Mouse (Mus musculus) ES-E14 (cell line): ENCODE data around the gene Lgi1.

Experiments used
- CHD2 ChIP-seq: IDR thresholded peaks from 2 replicates; pipeline ENCODE4 v1.6.1; 2014; ENCODE audit warnings: mild to moderate bottlenecking, low read depth, low read length, inconsistent platforms
- HCFC1 ChIP-seq: IDR thresholded peaks from 2 replicates; pipeline ENCODE4 v1.6.1; 2012; ENCODE audit warnings: low read length, inconsistent platforms, borderline replicate concordance; ENCODE audit not compliant: insufficient read depth
- MAFK ChIP-seq: IDR thresholded peaks from 2 replicates; pipeline ENCODE4 v1.6.1; 2014; ENCODE audit warnings: mild to moderate bottlenecking, low read depth, low read length, inconsistent platforms; ENCODE audit not compliant: insufficient read depth
- ZC3H11A ChIP-seq: IDR thresholded peaks from 2 replicates; pipeline ENCODE4 v1.6.1; 2012; ENCODE audit warnings: low read depth, mild to moderate bottlenecking, inconsistent platforms, low read length, borderline replicate concordance

- no peak for TF ChIP-seq HCFC1
- TF ChIP-seq MAFK = no peak
- no peak for TF ChIP-seq ZC3H11A
- TF ChIP-seq CHD2 = no peak
Measured at GRCm38 (mm10) chr19:38263829-38264504, 369 bp upstream of the Lgi1 start.
